Mouse (Mus musculus) mouse embryonic stem cell (cell line): ENCODE measurements around the gene Slc25a22.

Source experiments
- in situ Hi-C, 2 experiments: fragments of 300-500 bp; cut with MboI; formaldehyde crosslinking; loops; 1 replicate in 1 of 2; 3 replicates in 1 of 2; pipeline ENCODE4 v1.14.3; 2019 to 2020; ENCODE audit warnings: low sequenced_read_pairs in 2 of 2, low pct_unique_long_range_greater_than_20kb in 1 of 2, mixed read lengths in 1 of 2; ENCODE audit not compliant: unreplicated experiment in 1 of 2

Slc25a22 gene

DNA sequence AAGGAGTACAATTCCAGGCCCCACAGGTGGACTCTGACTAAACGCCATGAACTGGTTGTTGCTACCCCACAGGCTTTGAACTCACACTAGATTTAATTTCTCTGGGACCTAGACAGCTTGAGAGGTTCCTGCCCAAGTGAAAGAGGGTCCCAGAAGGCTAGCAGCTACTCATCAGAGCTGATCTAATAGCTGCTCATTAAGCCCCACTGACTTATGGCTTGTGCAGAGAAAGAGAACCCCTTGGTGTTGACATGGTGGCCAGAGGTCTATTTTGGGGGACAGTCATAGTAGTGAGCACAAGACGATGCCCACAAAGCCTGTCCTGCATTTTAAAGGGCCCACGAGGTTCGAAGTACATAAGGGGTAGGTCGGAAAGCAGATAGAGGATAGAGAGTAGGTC, 36.5 kb upstream of the Slc25a22 start:
- in situ Hi-C loops, result loop anchor here in 1 of 2 experiments (25.0 kb wide), 1 partner anchor 1537 kb away; the partner anchor contains the start of gene Utf1

- in situ Hi-C loops, result loop anchor here in 1 of 2 experiments (25.0 kb wide), 1 partner anchor 1535 kb away; the partner anchor contains the start of gene Utf1
These were observed 35.1 kb upstream of the Slc25a22 start for GRCm38 (mm10) chr7:141472763-141473162.

DNA sequence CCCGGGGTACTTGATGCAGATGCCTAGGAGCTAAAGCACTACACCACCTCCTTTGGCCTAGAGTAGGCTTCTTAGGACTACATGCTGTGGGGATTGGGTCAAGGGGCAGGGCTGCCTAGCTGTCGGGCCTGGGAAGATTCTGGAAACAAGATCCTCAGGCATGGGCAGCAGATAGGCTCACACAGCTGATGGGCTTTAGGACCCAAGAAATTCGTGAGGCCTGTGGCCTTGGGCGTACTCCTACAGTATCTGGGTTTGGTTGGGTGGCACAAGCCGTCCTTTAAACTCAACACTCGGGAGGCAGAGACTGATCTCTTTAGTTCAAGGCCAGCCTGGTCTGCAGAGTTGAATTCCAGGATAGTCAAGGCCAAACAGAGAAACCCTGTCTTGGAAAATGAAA, 34.5 kb upstream of the Slc25a22 start:
- in situ Hi-C loops, result loop anchor here in 1 of 2 experiments (25.0 kb wide), 1 partner anchor 1535 kb away; the partner anchor contains the start of gene Utf1

DNA sequence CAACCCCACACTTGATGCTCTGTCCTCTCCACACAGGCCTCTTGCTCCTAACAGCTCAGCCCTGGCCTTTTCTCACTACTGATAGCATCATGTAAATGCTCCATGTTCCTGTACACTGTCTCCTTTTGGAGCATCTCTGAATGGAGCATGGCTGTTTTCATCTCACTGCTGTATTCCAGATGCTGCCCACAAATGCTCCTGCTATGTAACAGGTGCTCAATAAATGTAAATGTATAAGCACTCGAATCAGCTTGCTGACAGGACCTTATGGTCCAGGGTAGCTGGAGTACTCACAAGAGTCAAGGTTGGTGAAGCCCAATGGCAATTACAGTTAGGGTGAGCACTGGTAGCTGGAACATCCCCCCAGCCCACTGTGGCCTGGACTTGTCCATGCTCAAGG, 33.5 kb upstream of the Slc25a22 start:
- in situ Hi-C loops, result loop anchor here in 1 of 2 experiments (25.0 kb wide), 1 partner anchor 1534 kb away; the partner anchor contains the start of gene Utf1

DNA sequence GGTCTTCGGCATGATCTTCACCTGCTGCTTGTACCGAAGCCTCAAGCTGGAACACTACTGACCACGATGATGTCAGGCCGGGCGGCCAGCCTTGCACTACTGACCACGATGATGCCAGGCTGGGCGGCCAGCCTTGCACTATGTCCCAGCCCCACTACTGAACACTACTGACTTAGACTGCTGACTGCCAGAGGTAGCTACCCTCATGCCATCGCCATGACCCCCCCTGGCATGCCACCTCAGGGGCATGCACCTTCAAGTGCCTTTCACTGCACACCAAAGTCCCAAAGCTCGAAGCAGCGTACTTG, 32.9 kb upstream of the Slc25a22 start:
- in situ Hi-C loops, result loop anchor here in 1 of 2 experiments (25.0 kb wide), 1 partner anchor 1533 kb away; the partner anchor contains the start of gene Utf1

DNA sequence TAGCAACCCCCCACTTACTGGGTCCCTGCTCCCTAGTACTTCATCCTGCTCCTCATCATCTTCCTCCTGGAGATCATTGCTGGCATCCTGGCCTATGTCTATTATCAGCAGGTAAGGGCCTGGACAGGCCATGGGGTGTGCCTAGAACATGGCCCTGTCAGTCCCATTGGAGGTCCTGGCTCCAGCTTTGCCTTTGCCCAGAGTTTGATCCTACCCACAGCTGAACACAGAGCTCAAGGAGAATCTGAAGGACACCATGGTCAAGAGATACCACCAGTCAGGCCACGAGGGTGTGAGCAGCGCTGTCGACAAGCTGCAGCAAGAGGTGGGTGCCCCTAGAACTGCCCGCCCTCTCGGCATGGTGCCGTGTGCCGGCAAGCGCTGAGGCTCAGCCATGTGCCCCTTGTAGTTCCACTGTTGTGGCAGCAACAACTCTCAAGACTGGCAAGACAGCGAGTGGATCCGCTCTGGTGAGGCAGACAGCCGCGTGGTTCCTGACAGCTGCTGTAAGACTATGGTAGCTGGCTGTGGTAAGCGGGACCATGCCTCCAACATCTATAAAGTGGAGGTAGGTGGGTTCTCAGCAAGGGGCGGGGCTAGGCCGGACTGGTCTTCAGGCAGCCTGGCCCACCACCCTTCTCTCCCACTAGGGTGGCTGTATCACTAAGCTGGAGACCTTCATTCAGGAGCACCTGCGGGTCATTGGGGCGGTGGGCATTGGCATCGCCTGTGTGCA, 32.4 kb upstream of the Slc25a22 start:
- in situ Hi-C loops, result loop anchor here in 1 of 2 experiments (25.0 kb wide), 1 partner anchor 1533 kb away; the partner anchor contains the start of gene Utf1

DNA sequence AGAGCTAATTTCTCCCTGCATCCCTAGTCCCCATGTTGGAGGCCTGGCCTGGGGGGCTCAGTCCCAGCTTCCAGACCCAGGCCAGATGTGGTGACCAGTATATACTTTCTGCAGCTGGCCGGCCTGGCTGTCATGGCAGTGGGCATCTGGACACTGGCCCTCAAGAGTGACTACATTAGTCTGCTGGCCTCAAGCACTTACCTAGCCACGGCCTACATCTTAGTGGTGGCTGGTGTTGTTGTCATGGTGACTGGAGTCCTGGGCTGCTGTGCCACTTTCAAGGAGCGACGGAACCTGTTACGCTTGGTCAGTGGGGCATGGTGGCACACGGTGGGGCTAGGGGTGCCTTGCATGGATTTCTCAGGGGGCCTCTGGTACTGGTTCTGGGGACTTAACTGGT, 31.7 kb upstream of the Slc25a22 start:
- in situ Hi-C loops, result loop anchor here in 1 of 2 experiments (25.0 kb wide), 1 partner anchor 1532 kb away; the partner anchor contains the start of gene Utf1

DNA sequence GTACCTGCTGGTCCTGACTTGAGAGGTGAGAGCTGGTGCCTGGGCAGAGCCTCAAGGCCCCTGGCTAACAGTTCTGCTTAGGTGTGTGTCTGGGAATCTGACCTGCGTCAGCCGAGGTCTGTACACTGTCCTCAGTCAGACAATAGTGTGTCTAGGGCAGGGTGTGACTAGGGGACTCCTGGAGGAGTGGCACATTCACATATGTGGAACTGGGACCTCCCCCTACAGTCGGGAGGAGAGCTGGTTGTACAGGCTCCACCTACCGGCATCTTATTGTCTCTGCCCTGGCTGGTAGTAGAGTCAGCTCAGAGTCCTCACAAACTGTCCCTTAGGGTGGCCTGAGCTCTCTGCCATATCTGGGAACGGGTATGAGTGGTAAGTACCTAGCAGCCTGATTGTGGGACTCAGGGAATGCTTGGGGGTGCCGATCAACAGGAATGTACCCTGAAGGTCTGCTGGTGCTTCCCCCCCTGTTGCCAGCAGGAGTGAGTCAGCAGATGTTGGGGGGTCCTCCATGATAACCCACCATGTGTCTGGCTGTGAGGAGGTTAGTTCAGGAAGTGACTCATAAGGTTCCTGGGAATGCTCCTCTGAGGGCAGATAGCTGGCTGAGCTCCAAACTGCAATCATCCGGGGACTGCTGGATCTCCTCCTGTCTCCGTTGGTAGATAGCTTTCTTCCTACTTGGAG, 31.0 kb upstream of the Slc25a22 start:
- in situ Hi-C loops, result loop anchor here in 1 of 2 experiments (25.0 kb wide), 1 partner anchor 1531 kb away; the partner anchor contains the start of gene Utf1

GRCm38 (mm10) chr7:141468164-141468521, 30.5 kb upstream of the Slc25a22 start:
- in situ Hi-C loops, result loop anchor here in 1 of 2 experiments (25.0 kb wide), 1 partner anchor 1531 kb away; the partner anchor contains the start of gene Utf1

GRCm38 (mm10) chr7:141467230-141468030, 29.7 kb upstream of the Slc25a22 start, which contains the start of gene Cd151:
Gene Cd151, plus strand, starts transcription at chr7:141467392.
- in situ Hi-C loops, result loop anchor here in 1 of 2 experiments (25.0 kb wide), 1 partner anchor 1530 kb away; the partner anchor contains the start of gene Utf1

DNA sequence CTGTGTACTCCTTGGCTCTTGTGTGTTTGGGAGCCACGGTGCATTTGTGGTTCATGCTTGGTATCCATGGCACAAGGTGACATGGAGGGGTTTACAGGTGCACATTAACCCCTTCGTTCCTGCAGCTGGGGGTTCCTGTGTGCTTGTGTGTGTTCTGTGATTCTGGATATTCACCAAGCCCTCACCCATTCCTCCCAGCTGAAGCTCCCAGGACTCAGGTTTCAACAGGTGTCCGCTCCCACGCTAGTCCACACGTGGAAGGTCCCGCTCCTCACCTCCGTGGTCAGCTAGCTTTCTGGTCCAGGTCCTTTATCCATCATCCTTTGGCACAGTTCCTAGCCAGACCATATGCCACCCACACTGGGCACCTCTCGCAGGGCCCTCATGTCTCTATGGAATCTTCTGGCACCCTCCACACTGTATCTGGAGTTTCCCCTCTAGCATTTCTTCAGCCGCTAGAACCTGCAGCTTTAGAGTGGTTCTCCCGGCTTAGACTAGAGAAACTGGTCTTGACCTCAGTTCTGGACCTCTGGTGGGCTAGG, 29.0 kb upstream of the Slc25a22 start:
- in situ Hi-C loops, result loop anchor here in 1 of 2 experiments (25.0 kb wide), 1 partner anchor 1529 kb away; the partner anchor contains the start of gene Utf1

DNA sequence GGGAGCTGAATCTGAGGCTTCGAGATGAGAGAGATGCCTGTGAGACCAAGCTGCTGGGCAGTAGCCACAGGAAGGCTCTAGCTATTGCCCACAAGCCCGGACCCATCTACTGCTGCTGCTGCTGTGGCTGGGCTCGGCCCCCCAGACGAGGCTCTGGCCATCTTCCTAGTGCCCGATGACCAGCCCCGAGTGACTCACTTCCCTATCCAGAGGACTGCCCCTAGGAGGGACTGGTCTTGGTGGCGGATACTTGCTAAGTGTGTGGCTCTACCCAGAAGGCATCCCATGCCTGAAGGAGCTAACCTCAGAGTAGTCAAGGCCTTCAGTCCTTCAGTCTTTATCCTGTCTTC, 28.3 kb upstream of the Slc25a22 start:
- in situ Hi-C loops, result loop anchor here in 1 of 2 experiments (25.0 kb wide), 1 partner anchor 1529 kb away; the partner anchor contains the start of gene Utf1

- in situ Hi-C loops, result loop anchor here in 1 of 2 experiments (25.0 kb wide), 1 partner anchor 1528 kb away; the partner anchor contains the start of gene Utf1
These were observed 27.8 kb upstream of the Slc25a22 start for GRCm38 (mm10) chr7:141465388-141466044.

DNA sequence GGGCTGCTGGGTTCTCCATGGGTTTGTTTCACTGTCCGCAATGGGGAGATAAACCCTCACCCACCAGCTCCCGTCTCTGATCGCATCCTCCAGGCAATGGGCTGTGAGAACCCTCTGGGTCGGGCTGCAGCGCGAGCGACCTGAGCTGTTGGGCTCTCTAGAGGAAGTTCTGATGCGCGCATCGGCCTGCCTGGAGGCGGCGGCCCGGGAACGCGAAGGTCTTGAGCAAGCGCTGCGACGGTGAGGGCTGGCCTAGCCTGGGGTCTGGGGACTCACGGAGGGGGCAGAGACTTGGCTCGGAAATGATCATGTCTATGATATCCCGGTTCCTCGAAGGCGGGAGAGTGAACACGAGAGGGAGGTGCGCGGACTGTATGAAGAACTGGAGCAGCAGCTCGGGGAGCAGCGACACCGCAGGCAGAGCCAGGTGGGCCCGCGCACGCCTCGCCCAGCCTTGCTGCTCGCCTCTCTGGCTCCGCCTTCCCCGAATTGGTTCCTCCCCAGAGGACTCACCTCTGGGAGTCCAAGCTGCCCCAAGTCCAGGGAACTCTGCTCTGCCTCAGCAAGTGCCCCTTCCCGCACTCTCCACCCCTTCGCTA, 27.0 kb upstream of the Slc25a22 start:
- in situ Hi-C loops, result loop anchor here in 1 of 2 experiments (25.0 kb wide), 1 partner anchor 1527 kb away; the partner anchor contains the start of gene Utf1

DNA sequence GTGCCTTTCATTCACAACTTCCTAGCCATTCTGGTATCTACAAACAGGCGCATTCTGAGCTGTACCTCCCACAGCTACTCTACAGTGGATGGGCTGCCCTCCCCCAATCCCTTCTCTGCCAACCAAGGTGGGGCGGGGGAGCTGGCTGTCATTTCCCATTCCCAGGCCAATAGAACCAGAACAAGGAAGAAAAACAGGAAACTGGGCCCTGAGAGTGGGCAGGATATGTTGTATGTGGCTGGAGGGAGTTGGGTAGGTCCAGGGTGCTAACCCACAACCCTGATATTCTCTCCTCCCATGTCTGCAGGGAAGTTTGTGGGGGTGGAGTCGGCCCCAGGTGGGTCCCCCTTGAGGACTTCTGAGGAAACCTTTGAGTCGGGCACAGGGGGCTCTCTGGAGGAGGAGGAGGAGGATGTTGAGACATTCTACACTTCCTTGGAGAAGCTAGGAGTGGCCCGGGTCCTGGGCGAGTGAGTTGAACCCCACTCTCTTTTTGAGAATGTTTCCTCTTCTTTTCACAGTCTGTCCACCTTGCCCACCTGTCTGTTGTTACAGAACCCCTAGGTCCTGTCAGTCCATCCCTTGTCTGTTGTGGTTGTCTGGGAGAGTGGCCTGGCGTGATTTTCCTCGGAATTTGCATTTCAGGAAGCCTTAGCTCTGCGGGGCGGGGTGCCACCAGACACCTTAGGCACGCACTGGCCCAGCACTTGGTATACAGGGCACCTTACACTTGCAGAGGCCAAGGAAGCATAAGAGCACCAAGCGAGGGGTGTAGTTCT, 26.3 kb upstream of the Slc25a22 start:
- in situ Hi-C loops, result loop anchor here in 1 of 2 experiments (25.0 kb wide), 1 partner anchor 1527 kb away; the partner anchor contains the start of gene Utf1

DNA sequence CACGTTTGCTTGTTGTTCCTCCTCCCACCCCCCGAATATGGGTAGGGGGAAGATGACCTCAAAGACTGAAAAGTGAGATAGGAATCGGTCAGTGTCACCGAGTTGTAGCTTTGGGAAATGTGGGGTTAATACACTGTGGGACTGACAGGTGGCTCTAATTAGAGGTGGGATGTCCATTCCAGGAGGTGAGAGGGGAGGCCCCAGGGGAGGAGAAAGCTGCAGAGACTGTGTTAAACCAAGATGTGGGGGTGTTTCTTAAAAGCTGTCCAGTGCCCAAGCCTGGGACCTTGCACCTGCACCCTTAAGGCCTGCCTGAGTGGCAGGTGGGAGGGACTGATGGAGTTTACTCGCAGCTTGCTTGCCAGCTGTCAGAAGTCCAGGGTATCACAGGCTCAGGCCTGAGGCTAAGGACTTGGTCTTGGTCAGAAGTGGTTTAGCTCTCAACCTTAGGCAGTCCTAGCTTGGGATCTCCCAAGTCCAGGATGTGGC, 24.7 kb upstream of the Slc25a22 start:
- in situ Hi-C loops, result loop anchor here in 1 of 2 experiments (25.0 kb wide), 1 partner anchor 1525 kb away; the partner anchor contains the start of gene Utf1
